Mouse (Mus musculus) Patski (cell line): ENCODE results near the gene AY761184. TPM values are rescaled to one million over a fixed set of nuclear protein-coding genes. Genes with fewer than 3 reads are reported as not detected.
"Not testable (repeated sequence)": the region's sequence is repeated elsewhere in the genome, so short reads cannot be mapped to it uniquely, and the experiment has no call there.

Source experiments
- ATAC-seq: fragments of 100-300 bp; one replicate; pipeline ENCODE4 v1.8.0; 2021
- CTCF ChIA-PET: fragments of 350-600 bp; sonication (Branson Sonifier 250); formaldehyde crosslinking; loops from one replicate; lab custom pipeline; 2022; ENCODE audit warnings: inconsistent platforms; lab: Charles Lee
- POLR2A ChIA-PET: fragments of 350-600 bp; sonication (Branson Sonifier 250); formaldehyde crosslinking; loops from one replicate; lab custom pipeline; 2022; ENCODE audit warnings: antibody characterized with exemption, inconsistent platforms; lab: Charles Lee
- DNase-seq: peaks from one replicate; pipeline ENCODE4 v3.0.0-alpha.2; 2011; ENCODE audit warnings: low read depth, low spot score
- H3K27me3 ChIP-seq: fragments of 371-371 bp; one replicate; pipeline ENCODE4 v1.5.1; 2021
- in situ Hi-C: fragments of 300-500 bp; cut with MboI; formaldehyde crosslinking; loops from 3 replicates; pipeline ENCODE4 v1.11.1; 2018; ENCODE audit warnings: low pct_unique_long_range_greater_than_20kb, mixed read lengths
- polyA plus RNA-seq: library from polyadenylated mRNA; unstranded; gene quantifications from one replicate; pipeline ENCODE4 v1.2.3, GENCODE M21; 2021

The AY761184 gene
- not detected for polyA plus RNA-seq

DNA sequence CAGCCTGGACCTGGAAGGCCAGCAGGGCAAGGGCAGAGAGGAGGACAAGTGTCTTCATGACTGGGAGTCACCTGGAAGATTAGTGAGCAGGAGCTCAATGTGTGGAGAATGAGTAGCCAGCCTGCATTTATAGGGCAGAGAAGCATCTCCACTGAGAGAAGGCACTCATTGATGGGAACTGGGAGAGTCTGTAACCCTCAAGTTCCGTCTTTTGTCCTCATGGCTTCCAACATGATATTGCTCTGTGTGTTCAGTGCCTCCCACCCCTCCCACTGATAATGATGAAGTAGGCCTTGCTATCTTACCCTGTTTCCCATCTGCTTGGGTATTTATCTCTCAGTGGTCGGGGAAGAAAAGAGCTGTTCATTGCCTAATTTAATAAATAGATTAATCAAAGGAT is at the start of gene AY761184:
Gene AY761184, minus strand, starts transcription at position 101 of the 400 bp plus-strand sequence.
- DNase-seq, in situ Hi-C loops, H3K27me3 ChIP-seq, ATAC-seq, CTCF ChIA-PET, POLR2A ChIA-PET: not testable (repeated sequence)

DNA sequence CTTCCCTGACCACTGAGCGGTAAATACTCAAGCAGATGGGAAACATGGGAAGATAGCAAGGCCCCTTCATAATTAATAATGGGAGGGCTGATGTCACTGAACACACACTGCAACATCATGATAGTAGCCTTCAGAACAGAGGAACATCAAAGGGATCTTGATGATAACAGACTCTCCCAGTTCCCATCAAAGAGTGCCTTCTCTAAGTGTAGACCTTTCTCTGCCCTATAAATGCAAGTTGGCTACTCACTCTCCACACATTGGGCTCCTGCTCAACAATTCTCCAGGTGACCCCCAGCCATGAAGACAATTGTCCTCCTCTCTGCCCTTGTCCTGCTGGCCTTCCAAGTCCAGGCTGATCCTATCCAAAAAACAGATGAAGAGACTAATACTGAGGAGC is 37.9 kb downstream of the AY761184 start, which contains the start of gene Defa34:
Gene Defa34, plus strand, starts transcription at position 301 of the 400 bp plus-strand sequence.
- POLR2A ChIA-PET, CTCF ChIA-PET, ATAC-seq, H3K27me3 ChIP-seq, in situ Hi-C loops, DNase-seq: not testable (repeated sequence)

DNA sequence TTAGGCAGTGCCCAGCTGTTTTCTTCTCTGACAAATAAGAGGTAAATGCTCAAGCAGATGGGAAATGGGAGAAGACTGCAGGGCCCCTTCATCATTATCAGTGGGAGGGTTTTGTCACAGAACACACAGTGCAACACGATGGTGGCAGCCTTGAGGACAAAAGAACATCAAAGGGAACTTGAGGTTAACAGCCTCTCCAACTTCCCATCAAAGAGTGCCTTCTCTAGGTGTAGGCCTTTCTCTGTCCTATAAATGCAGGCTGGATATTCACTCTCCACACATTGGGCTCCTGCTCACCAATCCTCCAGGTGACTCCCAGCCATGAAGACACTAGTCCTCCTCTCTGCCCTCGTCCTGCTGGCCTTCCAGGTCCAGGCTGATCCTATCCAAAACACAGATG is 48.0 kb downstream of the AY761184 start, which contains the start of gene Defa17:
Gene Defa17, plus strand, starts transcription at position 301 of the 400 bp plus-strand sequence.
- H3K27me3 ChIP-seq, POLR2A ChIA-PET, in situ Hi-C loops, DNase-seq, CTCF ChIA-PET, ATAC-seq: not testable (repeated sequence)

Other genes starting within 250 kb of the AY761184 start
- not detected for gene Gm7849, start 247.1 kb downstream of the AY761184 start, polyA plus RNA-seq
- gene Defa20, start 194.4 kb downstream of the AY761184 start, polyA plus RNA-seq, result not detected
- not detected for gene Defa32, start 174.6 kb downstream of the AY761184 start, polyA plus RNA-seq
- not detected for gene Defa37, start 138.3 kb downstream of the AY761184 start, polyA plus RNA-seq
- not detected for gene Defa28, start 120.6 kb downstream of the AY761184 start, polyA plus RNA-seq
- not detected for gene Gm7861, start 109.1 kb downstream of the AY761184 start, polyA plus RNA-seq
- gene Defa26, start 85.5 kb downstream of the AY761184 start, polyA plus RNA-seq, result not detected
- gene Defa17, start 47.9 kb downstream of the AY761184 start, polyA plus RNA-seq, result not detected
- gene Defa34, start 37.8 kb downstream of the AY761184 start, polyA plus RNA-seq, result not detected
- gene Defa24, start 30.8 kb upstream of the AY761184 start, polyA plus RNA-seq, result not detected
- not detected for gene Defb50, start 119.9 kb upstream of the AY761184 start, polyA plus RNA-seq
- not detected for gene Defb2, start 136.3 kb upstream of the AY761184 start, polyA plus RNA-seq
- gene Defb10, start 155.3 kb upstream of the AY761184 start, polyA plus RNA-seq, result not detected
- gene Defb9, start 181.8 kb upstream of the AY761184 start, polyA plus RNA-seq, result not detected
- not detected for gene Defb11, start 202.8 kb upstream of the AY761184 start, polyA plus RNA-seq
- gene Defb15, start 229.1 kb upstream of the AY761184 start, polyA plus RNA-seq, result not detected
- gene Defb35, start 234.7 kb upstream of the AY761184 start, polyA plus RNA-seq, result not detected
- not detected for gene Defb13, start 243.1 kb upstream of the AY761184 start, polyA plus RNA-seq